Mouse (Mus musculus): ENCODE results near the gene Myt1l.

The Myt1l gene

DNA sequence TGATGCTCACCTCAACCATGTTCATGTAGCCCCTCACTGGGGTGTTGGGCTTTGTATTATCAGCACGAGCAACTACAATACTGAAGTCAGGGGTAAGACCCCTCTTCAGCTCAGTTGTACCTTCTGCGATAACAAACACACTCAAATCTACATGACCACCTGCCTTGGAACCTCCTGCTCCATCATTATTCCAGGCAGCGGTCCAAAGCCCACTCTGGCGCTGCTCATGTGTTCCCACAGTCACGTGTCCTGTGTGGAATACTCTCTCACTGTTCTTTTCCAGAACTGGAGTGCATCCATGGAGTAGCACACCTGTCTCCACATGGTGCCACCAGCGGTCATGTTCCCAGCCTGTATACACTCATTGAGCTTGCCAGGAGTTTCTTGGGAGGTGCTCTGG, 42.2 kb downstream of the Myt1l start:
- no peak for DNase-seq

DNA sequence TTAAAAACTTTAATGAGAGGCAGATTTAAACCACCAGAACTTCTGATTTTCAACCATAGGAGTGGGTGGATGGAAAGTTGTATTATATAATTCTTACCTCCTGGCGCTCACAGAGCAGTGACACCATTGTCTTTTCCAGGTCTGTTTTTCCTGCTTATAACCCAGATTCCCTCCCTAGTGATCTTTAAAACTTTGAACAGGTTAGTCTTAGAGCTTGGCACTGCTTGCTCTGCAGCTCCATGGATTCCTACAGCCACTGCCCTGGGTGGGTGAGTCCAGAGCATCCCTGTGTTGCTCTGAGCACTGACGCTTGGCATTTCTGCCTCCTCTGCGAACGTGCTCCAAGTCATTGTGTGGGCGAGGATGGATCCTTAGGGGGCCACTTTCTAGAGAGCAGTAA, 43.4 kb downstream of the Myt1l start:
- DNase-seq, result no peak

DNA sequence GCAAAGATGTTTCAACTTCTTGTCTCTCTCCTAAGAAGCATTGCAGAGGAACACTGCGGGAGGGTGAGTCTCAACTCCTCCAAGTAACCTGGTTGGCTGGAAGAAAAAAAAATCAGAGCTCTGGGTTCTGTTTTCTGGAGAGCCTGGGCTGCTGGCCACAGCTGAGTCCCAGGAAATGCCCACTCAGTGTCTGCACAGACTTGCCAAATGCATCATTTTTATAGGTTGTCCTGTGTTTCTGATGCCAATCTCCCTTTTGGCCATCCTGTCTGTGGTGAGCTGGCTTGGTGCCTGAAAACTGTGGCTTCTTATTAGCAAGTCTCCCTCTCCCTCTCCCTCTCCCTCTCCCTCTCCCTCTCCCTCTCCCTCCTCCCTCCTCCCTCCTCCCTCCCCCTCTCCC, 65.6 kb downstream of the Myt1l start:
- no peak for DNase-seq

DNA sequence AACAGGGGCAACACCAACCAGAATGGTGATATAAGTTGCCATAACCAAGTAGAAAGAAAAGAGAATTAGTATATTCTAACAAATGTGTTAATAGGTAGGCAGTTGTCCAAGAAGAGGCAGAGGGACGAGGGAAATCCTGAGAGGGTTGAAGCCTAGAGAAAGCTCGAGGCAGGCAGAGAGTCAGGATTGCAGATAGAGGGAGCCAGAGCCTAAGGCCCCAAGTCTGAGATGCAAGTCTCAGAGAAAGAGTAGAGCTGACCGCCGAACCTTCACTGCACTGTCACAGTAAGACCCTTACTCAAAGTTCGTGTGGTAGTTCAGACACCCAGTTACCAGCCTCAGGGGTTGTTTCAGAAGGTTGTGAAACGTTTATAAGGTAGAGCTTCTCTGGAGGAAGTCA, 71.7 kb downstream of the Myt1l start:
- no peak for DNase-seq

DNA sequence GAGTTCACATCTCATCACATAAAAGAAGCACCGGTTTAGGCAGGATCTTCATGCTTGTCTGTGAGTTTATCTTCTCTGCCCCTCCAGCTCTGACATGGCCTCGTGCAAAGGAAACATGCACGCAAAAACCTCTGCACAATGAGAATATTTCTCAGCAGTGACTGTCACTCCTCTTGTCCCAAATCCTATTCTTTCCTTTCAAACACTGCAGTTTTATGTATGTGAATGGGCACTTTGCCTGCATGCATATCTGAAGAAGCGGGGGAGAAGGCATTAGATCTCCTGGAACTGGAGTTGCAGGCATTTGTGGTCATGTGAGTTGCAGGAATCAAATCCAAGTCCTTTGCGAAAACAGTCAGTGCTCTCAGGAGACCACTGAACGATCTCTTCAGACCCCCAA, 73.0 kb downstream of the Myt1l start:
- DNase-seq, result no peak

DNA sequence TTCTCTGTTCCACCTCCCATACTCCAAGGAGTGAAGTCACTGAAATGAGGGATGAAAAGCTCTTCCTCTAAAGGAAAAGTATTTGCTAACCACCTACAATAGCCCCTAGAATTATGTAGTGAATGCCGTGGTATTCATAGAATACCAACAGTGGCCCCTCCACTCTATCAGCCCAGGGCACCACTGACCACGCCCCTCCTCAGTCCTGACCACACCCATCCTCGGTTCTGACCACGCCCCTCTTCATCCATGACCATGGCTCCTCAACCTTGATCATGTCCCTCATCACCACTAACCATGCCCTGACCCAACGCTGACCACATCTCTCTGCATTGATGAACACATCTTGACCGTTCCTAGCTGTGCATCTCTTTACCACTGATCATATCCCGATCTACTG, 76.5 kb downstream of the Myt1l start:
- no peak for DNase-seq

DNA sequence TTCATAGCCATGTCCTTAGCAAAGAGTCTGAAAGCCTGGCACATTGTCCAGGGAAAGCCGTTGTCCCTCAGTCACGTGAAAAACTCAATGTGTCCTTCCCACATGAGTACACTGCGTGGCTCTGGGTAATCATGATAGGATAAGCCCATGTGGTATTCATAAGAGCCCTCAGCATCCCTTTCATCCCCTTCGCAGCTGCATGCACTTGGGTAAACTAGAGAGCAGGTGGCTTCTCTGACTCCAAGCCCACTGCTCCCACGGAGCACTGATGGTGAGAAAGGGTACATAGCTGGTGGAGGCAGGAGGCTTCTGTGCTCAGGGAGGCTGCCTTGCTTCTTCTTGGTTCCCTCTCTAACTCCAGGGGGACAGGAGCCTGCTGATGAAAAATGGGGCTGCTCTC, 76.9 kb downstream of the Myt1l start:
- no peak for DNase-seq

DNA sequence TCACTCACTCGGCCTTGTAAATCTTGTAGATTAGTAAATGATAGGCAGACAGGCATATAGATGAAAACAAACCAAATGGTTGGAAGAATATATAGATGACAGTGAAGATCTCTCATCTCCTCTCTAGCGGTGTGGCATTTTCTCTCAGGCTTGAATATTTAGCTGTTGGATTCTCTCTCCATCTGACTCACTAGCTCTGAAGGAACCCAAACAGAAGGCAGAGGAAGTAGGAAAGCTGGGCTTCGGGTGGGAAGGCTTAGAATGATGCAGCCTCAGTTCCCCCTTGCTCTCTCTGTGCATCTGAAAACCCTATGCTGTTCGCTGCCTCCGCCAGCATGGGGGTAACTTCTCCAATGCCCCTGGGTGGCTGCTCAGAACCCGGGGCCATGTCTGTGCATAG, 78.0 kb downstream of the Myt1l start:
- DNase-seq, result no peak

DNA sequence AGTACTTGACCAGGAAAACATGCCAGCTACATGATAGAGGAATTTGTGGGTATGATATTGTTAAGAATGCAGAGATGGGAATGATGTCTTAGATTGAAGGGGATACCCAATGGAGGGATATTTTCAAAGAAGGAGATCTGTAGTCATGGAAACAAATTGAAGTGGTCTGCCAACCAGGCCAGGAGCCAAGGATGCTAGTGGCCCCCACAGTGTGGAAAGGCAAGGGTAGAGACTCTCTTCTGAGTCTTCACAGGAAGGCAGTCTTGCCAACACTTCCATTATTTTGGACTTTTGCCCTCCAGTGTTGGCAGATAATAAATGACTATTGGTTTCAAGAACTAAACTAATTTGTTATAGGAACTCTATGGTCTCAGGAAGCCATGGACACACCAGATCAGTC, 89.6 kb downstream of the Myt1l start:
- DNase-seq, result no peak

DNA sequence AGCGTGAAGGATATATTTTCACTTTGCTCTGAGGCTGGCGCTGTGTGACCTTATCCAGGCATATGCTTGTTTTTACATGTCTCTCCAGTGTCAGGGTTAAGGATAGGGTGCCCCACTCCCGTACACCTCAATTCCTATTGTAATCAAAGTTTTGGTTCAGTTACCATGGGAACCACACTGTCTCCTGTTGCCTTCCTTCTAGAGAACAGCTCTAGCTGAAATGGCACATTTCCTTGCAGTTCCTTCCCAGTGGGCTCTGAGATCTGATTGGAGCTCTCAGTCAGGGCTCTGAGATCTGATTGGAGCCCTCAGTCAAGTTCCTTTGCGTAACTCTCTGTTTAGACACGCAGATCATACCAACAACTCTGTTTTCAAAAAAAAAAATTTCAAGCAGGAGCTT, 93.3 kb downstream of the Myt1l start:
- DNase-seq, result no peak

DNA sequence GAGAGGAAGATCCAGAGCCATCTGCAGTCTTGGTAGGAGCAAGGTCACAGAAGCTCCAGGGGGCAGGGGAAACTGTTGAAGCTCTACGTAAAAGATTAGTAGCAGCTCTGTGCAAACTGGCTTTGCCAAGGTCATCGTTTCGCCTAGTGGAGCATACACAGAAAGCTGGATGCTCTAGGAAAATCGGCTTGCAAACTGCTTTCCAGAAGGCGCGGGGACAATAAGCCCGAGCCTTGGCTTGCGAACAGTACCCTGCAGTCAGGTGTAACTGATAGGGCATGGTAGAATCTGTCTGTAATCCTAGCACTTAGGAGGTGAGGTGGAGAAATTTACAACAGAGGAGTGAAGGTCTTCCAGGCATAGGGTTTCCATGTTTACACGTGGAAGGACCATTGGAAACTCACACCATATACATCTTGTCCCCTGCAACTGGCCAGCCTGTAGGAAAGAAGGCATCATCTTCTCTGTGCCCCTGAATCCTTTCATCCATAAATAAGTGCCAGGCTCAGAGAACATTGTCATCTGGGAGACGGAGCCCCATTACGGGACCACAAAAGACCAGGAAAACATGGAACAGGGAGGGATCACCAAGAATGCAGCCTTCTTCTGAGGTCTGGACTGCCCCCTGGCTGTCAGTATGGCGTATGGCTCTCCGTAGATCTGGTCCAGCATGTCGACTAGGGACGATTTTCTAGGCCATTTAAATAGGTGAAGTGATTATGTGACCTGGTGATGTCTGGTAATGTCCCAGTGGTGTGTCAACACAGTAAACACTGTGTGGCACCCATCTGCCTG, 100.0 kb downstream of the Myt1l start:
- DNase-seq, result peak; percentile 10

DNA sequence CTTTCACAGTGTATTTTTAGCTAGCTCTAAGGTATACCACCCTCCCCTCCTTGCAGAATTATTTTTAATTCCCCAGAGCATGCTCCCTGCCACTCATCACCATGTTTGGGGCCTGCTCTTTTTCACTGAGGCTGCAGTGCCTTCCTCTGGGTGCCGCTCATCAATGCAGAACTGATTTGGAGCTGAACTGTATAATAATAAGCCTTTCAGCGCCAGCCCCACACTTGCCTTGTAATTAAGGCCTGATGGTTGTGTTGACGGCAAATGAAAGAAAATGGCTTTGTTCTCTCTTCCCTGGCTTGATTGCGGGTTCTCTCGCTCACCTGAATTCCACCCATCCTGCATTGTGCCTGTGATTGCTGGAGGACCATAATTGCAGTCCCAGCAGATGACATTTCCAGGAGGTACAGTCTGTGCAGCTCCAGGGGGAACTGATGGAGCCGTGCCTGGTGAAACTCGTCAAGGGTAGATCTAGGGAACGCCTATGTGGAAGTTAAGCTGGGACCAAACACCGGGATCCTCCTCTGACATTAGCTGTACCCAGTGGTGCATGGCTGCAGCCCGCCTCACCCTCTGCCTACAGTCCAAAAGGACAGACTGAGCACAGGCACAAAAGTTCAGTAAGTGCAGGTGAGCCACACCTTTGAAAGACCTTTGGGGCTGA, 101.8 kb downstream of the Myt1l start:
- peak; percentile 19 for DNase-seq

DNA sequence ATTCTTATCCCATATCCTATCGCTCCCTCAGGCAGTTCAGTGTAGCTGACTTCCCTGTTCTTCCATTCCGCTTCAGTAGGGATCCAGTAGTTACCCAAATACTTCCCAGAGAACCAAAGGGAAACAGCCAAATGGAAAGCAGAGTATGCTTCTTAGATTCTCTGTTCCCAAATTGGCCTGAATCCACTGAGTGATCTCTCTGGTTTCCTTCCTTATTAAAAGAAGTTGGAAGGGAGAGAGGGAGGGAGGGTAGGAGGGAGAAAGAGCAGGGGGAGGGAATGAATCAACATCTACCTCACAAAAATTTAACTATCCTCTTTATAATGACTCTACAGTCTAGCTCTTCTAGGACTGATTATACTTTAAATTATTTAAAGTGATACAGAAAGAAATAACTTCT, 106.3 kb downstream of the Myt1l start:
- no peak for DNase-seq

DNA sequence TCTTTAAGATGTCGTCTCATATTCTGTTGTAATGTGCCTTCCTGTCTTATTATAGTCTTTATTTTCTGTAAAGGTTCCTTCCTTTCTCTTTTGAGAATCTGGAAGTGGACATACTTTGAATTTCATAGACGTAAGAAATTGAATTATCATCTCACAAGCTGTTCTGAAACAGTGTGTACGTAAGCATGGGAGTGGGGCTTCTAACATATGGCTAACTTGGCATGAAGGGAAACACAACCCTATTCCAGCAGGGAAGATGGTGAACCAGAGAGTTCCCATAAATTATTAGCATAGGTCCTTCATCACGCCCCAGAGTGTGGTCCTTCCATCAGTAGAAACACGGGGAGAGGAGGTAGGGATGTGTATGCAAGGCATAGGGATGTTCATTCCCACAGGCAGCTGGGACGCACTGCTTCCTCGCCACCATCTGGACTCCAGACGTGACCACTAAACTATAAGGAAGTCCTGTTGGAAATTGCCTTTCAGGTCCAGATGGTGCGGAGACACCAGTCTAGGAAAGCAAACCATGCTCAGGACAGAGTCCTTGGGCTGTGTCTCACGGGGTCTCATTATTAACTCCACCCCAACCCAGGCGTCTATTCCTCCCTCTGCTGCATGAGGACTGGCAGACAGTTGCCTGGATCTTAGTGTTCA, 111.5 kb downstream of the Myt1l start:
- DNase-seq, result no peak

DNA sequence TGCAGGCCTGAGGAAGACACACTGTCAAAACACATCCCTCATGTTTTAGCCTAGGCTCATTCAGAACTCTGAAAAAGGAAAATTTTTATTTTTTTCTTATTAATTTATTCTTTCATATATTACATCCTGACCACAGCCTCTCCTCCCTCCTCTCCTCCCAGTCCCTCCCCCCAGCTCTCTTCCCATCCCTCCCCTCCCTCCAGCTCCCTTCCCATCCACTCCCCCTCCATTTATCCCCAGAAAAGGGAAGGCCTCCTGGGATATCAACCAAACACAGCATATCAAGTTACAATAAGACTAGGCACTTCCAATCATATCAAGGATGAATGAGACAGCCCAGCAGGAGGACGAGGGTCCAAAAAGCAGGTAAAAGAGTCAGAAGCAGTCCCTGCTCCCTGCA, 112.0 kb downstream of the Myt1l start:
- DNase-seq, result no peak

DNA sequence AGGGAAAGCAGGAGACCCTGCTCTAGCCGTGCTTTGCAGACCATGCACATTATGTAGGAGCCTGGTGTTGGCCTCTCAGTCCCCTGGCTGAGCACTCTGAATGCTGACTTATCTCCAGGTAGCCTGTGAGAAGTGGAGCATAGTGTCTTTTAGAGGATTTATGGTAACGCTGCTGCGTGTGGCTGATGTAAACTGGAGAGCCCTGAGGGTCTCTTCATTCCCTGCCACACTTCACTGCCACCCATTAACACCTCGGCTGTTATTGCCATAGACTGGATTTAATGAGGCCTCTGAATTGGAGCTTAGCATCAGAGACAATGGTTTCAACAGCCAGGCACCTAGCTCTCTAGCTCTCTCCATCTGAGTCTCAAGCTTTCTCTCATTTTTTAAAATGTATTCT, 114.7 kb downstream of the Myt1l start:
- DNase-seq, result no peak

DNA sequence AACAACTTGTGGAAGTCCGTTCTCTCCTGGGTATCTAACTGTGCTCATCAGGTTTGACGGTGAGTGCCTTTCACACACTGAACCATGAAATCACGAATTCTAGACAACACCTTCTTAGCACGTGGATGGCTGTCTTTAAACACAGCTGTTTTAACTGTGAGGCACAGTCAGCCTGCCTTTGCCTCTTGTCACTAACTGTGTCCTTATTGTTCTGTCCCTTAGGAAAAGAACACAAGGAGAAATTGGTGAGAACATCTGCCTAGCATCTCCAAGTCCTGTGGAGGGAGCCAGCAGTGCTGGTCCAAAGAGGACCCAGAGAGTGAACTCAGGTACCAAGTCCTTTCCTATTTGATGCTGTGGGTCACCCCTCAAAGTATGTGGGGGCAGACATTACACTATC, 115.9 kb downstream of the Myt1l start:
- DNase-seq, result no peak

DNA sequence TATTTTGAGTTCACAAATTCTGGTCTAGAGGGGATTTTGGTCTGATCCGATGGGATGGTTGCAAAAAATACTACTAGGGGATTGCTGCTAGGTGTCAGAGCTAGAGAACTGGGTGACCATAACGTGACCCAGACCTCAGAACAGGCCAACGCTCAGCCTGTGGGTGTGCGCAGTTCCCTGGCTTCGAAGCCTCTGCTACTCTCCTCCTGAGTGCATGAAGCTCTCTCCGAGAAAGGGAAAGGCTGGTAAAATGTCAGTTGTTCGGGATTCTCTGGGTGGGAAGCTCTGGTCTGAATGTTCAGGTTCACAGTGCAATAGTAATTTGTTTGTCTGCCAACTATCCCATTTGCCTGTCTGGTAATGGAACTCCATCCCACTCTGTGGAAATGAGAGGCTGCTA, 116.5 kb downstream of the Myt1l start:
- DNase-seq, result no peak

DNA sequence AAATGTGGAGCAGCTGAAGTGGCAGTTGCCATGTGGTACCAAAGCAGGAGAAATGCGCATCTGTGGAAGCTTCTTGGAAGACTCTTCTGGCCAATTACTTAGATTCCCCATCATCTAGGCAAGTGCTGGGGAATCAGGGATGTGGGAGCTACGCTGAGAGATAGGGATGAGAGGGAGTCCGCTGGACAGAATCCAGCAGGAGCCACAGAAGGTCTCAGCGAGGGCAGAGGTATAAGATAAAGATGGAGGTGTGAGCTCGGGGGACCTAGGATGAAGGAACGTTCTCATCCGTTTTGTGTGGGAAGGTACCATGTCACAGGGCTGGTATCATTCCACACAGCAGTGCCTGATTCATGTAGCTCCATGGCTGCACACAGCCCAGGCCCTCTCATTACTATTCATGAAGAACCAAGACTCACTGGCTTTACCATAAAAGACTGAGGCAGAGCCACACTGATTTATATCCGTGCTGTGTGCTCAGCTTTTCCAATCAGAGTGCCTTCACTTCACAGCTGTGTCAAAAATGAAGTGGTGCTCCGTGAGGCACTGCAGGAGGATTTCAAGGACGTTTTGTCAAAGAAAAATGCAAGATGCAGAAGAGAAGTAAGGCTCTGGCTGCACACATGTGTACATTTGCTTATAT, 121.4 kb downstream of the Myt1l start:
- no peak for DNase-seq

DNA sequence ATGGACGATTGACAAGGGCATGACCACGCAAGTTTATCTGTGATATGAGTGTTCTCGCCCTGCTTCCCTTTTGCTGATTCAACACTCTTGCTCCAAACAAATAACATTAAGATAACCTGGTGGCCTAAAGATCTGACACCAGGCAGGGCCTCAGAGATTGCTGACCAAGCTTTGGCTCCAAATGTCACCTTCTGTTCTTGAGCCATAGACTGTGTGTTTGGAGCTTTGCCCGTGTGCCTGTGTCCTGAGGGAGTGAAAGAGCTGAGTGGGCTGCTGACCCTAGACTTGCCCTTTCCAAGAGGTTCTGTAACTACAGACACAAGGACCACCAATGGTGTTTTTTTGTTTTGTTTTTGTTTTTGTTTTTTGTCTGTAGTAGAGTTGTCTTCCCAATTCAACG, 124.3 kb downstream of the Myt1l start:
- no peak for DNase-seq

DNA sequence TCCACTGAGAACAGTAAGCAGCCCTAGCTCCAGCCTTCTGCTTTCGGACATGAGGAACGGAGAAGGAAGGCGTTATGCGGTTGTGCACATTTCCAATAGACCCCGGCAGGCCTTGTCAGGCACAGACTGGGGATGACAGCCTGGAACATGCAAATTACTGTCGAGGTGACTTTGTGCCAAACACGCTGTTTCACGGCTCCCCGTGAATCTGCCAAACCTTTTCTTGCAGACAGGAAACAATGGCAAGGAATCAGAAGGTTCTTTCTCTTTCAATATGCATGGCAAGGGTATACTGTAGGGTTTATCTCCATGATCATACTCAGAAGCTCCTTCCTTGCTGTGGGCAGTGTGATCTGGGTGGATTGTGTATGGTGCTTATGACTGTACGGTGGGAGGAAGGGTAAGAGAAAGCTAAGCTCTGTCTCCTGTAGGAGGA, 127.0 kb downstream of the Myt1l start:
- no peak for DNase-seq

DNA sequence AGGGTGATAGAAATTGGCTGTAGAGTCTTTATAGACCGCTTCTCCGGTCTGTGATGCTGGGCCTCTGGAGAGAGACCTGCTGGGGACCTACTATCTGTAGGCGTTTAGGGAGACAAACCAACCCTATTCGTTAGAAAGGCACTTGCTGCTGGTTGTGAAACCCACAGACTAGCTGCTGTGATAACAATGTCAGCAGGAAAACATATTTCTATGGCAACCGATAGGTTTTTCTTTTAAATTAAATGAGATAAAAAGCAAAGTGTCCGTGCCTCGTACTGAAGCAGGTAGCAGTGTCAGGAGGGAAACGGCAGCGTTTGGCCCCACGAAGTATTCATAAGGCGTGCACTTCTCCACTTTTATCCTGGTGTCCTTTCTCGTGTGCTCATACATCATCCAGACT, 127.5 kb downstream of the Myt1l start:
- no peak for DNase-seq

DNA sequence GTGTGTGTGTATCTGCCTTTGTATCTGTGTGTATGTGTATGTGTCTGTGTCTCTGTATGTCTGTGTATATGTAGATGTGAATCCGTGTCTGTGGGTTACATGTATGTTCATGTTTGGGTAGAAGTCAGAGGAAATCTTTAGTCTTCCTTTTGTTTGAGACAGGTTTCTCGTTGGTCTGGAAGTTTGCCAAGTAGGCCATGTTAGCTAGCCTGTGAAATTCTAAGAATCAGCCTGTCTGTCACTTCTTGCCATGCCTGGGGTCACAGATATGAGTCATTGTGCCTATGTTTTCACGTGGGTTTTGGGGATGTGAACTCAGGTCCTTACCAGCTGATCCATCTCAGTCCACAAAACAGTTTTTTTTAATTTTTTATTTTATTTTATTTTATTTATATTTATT, 128.9 kb downstream of the Myt1l start:
- DNase-seq, result peak; percentile 8

DNA sequence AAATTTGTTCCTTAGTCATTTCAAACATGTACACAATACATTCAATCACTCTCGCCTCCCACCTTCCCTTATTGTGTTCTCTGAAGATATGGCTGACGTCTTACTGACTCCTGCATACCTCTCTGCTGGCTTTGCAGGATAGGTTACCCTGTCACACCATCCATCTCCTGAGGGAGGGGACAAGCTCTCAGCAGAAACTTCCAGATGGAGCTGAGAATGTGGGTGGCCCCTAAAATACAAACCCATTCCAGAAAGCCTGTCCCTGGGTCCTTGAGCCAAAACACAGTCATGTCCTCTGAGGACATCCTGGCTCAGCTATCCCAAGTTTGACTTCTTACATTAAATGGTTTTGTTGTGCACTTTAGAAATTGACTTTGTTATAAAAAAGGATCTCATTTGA, 129.7 kb downstream of the Myt1l start:
- no peak for DNase-seq

All from kidney, adult 9 months (tissue).